Mouse (Mus musculus) E14TG2a.4 (cell line): Measurements from ENCODE around the gene Iqcf1.

Experiments
- CTCF ChIP-seq: conservative IDR thresholded peaks from 2 replicates; pipeline ENCODE4 v1.5.1; 2014; ENCODE audit warnings: low read length
- NANOG ChIP-seq: IDR thresholded peaks from 2 replicates; pipeline ENCODE4 v1.6.1; 2014; ENCODE audit warnings: borderline replicate concordance, low read length, mixed read lengths
- POU5F1 ChIP-seq: IDR thresholded peaks from 2 replicates; pipeline ENCODE4 v1.6.1; 2014; ENCODE audit warnings: low read length, borderline replicate concordance

GRCm38 (mm10) chr9:106475663-106476001, 24.1 kb upstream of the Iqcf1 start, which contains the start of gene Rrp9:
- TF ChIP-seq CTCF (no peak), NANOG (no peak), POU5F1 (no peak)
